Mouse (Mus musculus): Measurements from ENCODE around the gene Gm36028.

- TF ChIP-seq POLR2A (IDR thresholded peaks at IDR 0.05; ENCODE audit: low read depth, low read length) (no peak), CTCF (IDR thresholded peaks at IDR 0.05; ENCODE audit: extremely low read depth, insufficient read depth, insufficient read length, insufficient replicate concordance) (no peak)
Measured at GRCm38 (mm10) chr16:37805746-37806495, 55.0 kb downstream of the Gm36028 start.
